Mouse (Mus musculus) skeletal muscle tissue, adult 2 months (tissue): Measurements from ENCODE around the gene Pax5.

Source experiments
- DNase-seq: peaks from one replicate; pipeline ENCODE4 v3.0.0-alpha.2; 2012; ENCODE audit warnings: low read depth, low spot score

Pax5 gene

GRCm38 (mm10) chr4:44667369-44667768, 42.9 kb downstream of the Pax5 start:
- no peak for DNase-seq

GRCm38 (mm10) chr4:44664767-44665056, 45.6 kb downstream of the Pax5 start:
- no peak for DNase-seq

- DNase-seq: no peak
Measured at GRCm38 (mm10) chr4:44664004-44664766, 46.1 kb downstream of the Pax5 start.

- DNase-seq: no peak
Measured at GRCm38 (mm10) chr4:44663489-44663888, 46.8 kb downstream of the Pax5 start.

- no peak for DNase-seq
Measured at GRCm38 (mm10) chr4:44645181-44645580, 65.1 kb downstream of the Pax5 start.

- no peak for DNase-seq
Measured at GRCm38 (mm10) chr4:44641831-44642587, 68.3 kb downstream of the Pax5 start.

GRCm38 (mm10) chr4:44635618-44636017, 74.7 kb downstream of the Pax5 start:
- no peak for DNase-seq

- DNase-seq: peak; percentile 90
Measured at GRCm38 (mm10) chr4:44633694-44634524, 76.4 kb downstream of the Pax5 start.

GRCm38 (mm10) chr4:44630059-44630458, 80.2 kb downstream of the Pax5 start:
- no peak for DNase-seq

- no peak for DNase-seq
Measured at GRCm38 (mm10) chr4:44627890-44628289, 82.4 kb downstream of the Pax5 start.

GRCm38 (mm10) chr4:44625108-44625424, 85.2 kb downstream of the Pax5 start:
- DNase-seq: no peak

- DNase-seq: no peak
Measured at GRCm38 (mm10) chr4:44624232-44625107, 85.8 kb downstream of the Pax5 start.

GRCm38 (mm10) chr4:44623435-44623727, 86.9 kb downstream of the Pax5 start:
- no peak for DNase-seq

- DNase-seq: no peak
Measured at GRCm38 (mm10) chr4:44622682-44623434, 87.4 kb downstream of the Pax5 start.

GRCm38 (mm10) chr4:44620241-44620640, 90.0 kb downstream of the Pax5 start:
- no peak for DNase-seq

- no peak for DNase-seq
Measured at GRCm38 (mm10) chr4:44614066-44614667, 96.1 kb downstream of the Pax5 start.

GRCm38 (mm10) chr4:44612392-44612791, 97.9 kb downstream of the Pax5 start:
- DNase-seq: no peak

GRCm38 (mm10) chr4:44605453-44605852, 104.8 kb downstream of the Pax5 start:
- DNase-seq: no peak

GRCm38 (mm10) chr4:44602257-44602801, 108.0 kb downstream of the Pax5 start:
- DNase-seq: no peak

GRCm38 (mm10) chr4:44601370-44601769, 108.9 kb downstream of the Pax5 start:
- DNase-seq: no peak
